Mouse (Mus musculus): ENCODE results near the gene Anxa8.

Gene Anxa8

DNA sequence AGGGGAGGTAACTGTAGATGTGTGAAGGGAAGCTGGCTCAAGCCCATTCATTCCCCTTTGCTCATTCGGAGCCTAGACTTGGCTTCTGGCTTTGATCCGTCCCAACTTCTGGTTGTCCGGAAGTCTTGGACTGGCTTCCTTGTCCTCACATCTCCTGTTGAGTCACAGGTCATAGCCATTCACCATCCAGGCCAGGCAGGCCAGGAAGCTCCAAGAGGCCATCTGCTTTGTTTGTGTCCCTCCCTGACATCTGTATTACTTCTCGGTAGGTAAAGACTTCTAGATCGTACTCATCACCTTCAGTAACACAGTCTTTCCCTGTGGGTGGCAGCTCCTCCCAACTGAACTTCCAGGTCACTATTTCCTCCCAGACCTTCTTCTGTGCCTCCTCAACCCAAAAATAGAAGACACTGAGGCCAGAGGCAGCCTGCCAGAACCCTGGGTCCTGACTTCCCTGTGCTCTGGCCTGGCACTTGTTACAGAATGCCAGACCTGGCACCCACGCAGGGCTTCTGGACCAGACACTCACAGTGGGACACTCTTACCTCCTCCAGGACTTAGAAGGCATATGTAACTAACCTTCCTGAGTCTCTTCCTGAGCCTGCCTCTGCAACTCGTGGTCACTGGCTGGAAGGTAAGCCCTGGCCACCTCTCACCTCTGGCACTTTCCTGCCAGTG, 33.4 kb downstream of the Anxa8 start:
- no peak for DNase-seq (ENCODE audit: low read depth, low spot score)

DNA sequence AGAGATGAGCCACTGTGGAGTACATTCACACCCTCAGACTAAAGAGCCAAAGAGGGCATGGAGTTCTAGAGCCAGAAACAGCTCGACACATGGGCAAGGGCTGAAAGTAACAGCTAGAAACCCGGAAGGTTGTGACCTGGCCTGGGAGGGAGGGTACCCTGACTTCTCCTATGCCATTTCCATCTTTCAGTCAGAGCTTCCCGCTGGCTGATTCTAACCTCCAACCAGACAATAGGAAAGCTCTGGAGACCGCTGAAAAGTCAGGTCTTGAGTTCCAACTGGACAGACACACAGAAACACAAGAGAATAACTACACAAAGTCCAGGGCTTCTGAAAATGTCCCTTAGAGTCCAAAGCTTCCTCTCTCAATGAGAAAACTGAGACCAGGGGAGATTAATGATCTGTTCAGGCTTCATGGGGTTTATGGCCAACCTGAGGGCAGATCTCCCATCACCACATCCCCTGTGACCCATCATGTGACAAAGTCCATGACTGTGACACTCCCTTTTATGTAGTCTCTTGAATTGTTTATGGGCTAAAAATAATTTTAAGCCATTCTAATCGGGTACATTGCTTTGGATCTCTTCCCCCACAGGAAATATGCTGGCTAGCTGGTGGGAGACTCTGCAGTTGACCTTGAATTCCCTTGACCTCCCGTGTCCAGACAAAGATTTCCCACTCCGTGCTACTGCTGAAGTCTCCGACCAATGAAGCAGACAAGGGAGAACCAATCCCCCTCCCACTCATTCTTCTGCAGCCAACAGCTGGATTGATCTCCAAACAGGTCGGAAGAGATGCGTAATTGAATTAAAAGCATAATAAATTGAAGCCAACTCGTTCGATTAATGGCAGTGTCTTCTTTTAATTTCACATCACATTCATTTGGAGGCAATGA, 34.5 kb downstream of the Anxa8 start:
- no peak for DNase-seq (ENCODE audit: low read depth, low spot score)

DNA sequence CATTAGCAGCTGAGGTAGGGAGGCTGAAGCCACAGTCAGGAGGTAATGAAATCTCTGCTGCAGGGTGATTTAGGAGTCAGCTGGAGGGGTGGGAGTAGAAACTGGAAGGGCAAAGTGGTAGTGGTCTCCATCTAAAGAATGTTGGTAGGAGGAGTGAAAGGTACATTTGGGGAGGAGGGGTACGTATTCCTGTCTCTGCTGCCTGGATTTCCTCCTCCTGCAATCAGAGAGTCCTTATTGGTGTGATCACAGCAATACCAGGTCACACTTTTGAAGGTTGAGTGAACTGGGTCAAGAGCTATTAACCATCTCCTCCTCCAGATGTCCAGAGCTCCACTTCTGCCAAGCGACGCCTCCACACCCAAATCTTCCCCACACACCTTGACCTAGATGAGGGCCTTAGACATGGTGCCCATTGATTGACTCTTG, 35.2 kb downstream of the Anxa8 start:
- no peak for DNase-seq (ENCODE audit: low read depth, low spot score)

DNA sequence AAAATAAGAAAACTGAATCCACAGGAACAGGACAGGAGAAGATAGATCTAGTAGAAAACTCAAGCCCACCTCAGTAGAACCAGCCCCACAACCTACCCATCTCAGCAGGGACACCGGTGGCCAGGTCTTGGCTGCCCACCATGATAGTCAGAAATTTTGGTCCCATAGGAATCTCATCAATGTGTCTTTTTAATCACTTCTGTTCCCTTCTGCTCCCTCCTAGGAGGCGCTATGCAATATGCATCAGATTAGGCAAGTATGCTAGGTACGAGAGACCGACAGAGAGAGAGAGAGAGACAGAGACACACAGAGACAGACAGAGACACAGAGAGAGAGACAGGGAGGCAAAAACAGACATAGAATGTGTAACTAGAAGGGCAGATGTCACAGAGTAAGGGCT, 35.9 kb downstream of the Anxa8 start:
- no peak for DNase-seq (ENCODE audit: low read depth, low spot score)

DNA sequence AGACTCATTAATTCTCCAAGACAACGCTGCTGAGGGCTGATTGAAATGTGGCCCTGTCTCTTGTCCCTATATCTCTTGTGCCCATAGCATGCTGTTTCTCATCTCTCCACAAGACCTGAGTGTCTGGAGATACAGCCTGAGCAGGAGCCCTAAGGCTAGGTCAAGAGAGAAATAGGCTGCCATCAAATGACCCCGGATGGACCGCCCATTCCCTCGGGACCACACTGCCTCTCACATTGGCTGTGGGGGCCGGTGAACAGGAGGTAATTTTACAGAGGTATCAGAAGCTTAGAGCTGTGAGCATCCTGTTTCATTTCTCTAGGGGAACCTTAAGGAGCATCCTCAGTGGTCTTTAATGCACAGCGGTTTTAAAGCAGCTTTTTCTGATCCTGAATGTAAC, 45.4 kb downstream of the Anxa8 start:
- DNase-seq (ENCODE audit: low read depth, low spot score) = no peak

DNA sequence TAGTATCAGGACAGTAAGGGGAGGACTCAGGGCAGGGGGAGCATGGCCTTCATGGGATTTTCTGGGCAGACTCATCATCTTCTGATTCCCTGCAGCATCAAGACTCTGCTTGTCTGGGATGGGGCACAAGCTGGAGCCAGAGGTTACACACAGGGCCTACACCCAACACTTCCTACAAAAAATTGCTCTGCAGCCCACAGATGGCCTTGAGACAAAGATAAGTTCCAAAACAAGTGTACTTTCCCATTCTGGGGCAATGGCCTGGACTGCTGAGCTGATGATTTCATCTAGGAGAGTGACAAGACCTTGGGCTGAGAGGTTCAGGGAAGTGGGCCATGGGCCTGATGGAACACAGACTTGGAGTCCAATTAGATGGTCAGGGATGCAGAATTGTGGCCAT, 49.6 kb downstream of the Anxa8 start:
- no peak for DNase-seq (ENCODE audit: low read depth, low spot score)

DNA sequence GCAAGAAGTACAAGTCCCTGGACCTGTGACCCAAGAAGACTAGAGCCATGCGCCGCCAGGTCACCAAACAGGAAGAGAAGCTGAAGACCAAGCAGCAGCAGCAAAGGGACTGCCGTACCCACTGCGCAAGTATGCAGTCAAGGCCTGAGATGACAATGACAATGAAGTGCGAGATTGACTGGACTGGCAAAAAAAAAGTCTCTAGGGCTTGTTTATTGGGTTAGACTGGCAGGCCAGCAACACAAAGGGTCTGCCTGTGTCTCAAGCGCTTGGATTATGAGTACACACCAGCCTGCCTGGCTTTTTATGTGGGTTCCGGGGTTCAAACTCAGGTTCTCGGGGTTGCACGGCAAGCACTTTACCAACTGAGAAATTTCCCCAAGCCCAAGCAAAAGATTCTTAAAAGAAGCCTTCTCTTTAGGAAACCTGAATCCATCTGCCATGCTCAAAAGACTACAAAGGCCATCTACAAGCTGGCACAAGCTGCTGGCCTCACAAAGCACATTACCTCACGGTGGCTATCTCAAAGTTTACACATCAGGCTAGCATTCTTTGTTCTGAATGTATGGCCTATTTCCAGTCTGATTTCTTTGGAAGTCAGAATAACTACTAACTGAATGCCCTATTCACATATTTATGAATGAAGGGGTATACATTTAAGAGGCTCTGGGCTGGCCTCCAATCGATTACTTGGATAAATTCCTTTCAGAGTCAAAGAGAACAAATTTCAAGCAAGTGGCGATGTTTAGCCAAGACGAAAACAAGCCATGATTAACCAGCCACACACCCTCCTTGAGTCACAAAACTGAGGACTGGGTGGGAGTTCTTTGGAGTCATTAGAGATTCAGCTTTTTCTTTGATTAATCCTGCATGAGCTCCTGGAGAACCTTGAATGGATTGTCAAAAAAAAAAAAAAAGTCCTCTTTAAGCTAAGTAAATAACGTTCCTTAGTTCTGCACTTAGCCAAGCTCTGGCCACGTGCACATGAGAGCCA, 54.2 kb downstream of the Anxa8 start:
- no peak for DNase-seq (ENCODE audit: low read depth, low spot score)

DNA sequence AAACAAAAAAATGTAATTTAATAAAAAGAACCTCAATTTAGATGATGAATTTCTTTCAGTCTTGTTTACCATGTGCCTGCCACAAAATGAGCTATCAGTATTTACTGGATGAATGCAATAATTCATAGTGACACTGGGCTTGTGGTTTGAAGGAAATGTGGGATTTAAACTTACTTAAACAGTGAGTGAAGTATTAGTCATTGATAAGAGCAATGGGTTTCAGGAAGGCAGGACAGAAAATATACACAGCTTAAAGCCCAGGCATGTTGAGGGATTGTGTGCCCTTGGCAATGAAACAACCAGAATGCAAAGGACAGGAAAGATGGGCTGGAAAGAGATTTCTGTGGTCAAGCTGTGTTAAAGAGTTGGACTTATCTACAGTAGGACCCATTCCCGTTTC, 56.5 kb downstream of the Anxa8 start:
- DNase-seq (ENCODE audit: low read depth, low spot score) = no peak

DNA sequence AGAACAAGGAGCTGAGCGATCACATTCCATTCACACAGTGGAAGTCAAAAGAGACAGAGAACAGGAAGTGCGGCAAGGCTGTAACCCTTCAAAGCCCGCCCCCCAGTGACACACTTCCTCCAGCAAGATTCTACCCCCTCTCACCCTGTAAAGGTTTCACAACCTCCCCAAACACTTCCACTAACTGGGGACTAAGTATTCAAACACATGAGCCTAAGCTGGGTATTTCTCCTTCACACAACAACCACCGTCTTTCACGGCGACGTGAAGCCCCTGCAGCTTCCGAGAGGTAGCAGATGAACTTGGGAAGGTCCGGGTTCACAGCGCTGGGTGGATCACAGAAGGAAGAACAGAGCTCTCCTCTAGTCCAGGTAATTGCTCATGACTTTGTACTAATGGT, 57.1 kb downstream of the Anxa8 start:
- DNase-seq (ENCODE audit: low read depth, low spot score) = no peak

Data from c-Kit-negative CD71-positive TER-119-positive erythroid progenitor cells, embryonic 14.5 days (primary cell).